Mouse (Mus musculus) ES-Bruce4 (cell line): Measurements from ENCODE around the gene Fiz1.

Experiments
- CTCF ChIP-seq: IDR thresholded peaks from one replicate; pipeline ENCODE4 v1.8.1; 2011; ENCODE audit warnings: low read depth, low read length
- EP300 ChIP-seq: IDR thresholded peaks from 2 replicates; pipeline ENCODE4 v1.6.1; 2011; ENCODE audit warnings: low read depth, low read length; ENCODE audit not compliant: insufficient read depth
- POLR2A ChIP-seq: IDR thresholded peaks from one replicate; pipeline ENCODE4 v1.8.1; 2011; ENCODE audit warnings: low read length; ENCODE audit not compliant: insufficient read depth

GRCm38 (mm10) chr7:5020685-5021084, 6.2 kb upstream of the Fiz1 start:
- TF ChIP-seq POLR2A (no peak), CTCF (no peak), EP300 (no peak)
